Mouse (Mus musculus): ENCODE measurements at regions not wholly inside any gene's neighbourhood (a gene's known extent, or its start where the extent isn't known, plus 50 kb on each side); places are given as distances from the start of the nearest gene placed in this dataset.

- in situ Hi-C loops (cut with MboI, MseI): no loop called here
Measured at GRCm38 (mm10) chr16:5538836-5539510, 283.2 kb upstream of the Eef2kmt start.

GRCm38 (mm10) chr16:5537286-5538204 is 281.8 kb upstream of the Eef2kmt start:
- in situ Hi-C loops (cut with MboI, MseI): no loop called here

DNA sequence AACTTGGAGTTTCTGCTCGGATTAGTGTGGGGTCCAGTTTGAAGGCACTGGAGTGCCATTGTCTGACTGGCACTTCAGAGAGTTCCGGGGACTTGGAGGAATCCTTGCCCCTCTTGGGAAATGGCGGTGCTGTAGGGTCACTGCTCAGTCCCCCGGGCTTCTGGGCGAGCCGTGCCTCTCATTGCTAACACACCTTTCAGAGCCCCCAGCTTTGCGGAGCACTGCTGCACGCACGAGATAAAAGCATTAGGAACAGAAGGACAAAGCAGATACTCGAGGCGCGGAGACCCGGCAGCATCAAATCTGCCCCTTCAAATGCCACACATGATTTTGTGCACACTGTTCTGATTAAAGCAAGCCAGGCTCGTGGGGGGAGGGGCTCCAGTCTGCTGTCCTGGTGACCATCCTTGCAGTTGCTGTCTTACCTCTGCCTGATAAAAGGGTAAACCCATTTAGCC is 280.8 kb upstream of the Eef2kmt start:
- in situ Hi-C loops (cut with MboI, MseI): no loop called here

DNA sequence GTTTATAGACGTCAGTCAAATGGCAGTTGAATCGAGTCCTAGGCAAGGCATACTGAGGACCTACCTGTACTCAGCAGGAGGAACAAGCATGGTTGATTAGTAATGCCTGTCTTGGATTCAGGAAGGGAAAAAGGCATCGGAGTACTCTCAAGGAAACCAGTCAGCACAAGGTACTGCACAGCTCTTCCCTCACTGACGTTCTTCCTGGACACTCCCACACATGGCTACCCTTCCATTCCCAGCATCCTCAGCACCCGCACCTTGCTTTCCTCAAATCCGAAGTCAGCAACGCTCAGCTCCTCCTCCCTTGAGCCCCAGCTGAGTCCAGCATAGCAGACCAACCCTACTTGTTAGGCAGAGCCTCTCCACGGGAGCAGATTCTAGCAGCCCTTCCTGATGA is 279.6 kb upstream of the Eef2kmt start:
- in situ Hi-C loops (cut with MboI, MseI): no loop called here

DNA sequence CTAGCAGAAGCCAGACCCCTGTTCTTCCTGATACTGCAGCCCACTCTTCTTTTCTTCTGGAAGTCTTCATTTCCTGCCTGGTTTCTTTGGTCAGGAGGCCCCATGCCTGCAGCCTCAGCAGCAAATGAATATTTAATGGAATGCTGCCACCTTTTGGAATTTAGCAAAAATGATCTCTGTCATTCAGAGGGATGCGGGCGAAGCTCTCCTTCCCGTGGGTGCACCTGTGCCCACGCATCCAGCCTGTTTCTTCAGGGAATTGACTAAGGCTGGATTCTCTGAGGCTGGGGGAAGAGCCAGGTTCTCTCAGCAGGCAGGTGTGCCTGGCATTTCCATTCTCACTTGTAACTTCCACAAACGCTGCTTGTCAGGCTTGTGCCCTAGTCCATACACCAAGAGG is 279.1 kb upstream of the Eef2kmt start:
- in situ Hi-C loops (cut with MboI, MseI): no loop called here

- in situ Hi-C loops (cut with MboI, MseI): no loop called here
Measured at GRCm38 (mm10) chr16:5534385-5534784, 278.6 kb upstream of the Eef2kmt start.

DNA sequence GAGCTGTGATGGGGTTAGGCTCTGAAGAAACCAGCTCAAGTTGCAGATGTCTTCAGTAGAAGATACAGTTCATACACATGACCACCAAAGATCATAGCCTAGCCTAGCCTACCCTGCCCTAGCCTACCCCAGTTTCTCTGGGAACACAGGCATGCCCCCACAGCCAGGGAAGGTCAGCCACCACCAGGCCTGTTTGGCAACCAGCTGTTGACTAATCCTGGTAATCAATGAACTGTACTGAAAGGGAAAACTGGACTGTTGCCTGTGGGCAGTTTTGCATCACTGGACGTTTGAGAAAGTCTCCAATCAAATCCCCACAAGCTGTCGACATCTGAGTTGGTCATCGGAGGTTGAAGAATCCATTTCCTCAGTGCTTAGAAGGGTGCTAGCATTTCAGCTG is 276.5 kb upstream of the Eef2kmt start:
- in situ Hi-C loops (cut with MboI, MseI): no loop called here

- in situ Hi-C loops (cut with MboI, MseI): no loop called here
Measured at GRCm38 (mm10) chr16:5529823-5530222, 274.0 kb upstream of the Eef2kmt start.

DNA sequence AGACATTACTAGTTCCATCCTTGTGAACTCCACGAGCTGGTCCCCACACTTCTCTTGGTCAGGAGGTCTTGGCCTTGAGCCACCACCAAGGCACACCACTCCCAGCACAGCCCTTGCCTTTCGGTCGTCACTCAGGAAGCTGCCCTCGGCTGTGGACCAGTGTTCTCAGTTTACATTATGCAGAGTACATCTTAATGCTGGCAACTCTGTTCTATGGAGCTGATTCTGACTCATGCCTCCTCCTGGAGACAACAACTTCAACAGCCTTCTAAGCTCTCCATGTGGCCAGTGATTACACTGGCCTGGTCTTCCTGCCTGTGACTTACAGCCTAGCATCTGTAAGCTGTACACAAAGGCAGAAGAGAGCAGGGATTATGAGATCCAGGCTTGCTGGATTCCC is 272.2 kb upstream of the Eef2kmt start:
- in situ Hi-C loops (cut with MboI, MseI): no loop called here

GRCm38 (mm10) chr16:5524375-5524774 is 268.6 kb upstream of the Eef2kmt start:
- in situ Hi-C loops (cut with MboI, MseI): no loop called here

GRCm38 (mm10) chr16:5523402-5524021 is 267.7 kb upstream of the Eef2kmt start:
- in situ Hi-C loops (cut with MboI, MseI): no loop called here

DNA sequence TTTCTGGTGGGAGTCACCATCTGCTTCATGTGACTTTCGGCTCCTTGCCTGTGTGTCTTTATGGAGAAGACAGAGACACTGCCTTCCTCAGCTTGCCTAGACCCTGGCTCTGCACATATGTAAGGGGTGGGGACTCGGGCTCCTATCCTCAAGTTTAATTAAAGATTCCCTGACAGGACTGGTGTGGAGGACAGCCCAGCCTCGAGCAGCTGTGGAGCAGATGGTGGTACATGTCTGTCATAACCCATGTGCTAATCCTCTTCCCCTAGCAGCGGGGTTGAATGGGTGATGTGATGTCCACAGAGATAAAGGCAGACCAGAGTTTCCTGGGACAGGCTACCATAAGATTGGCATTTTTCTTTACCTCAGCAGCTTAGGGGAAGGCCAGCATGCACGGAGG is 262.0 kb upstream of the Eef2kmt start:
- in situ Hi-C loops (cut with MboI, MseI): no loop called here

DNA sequence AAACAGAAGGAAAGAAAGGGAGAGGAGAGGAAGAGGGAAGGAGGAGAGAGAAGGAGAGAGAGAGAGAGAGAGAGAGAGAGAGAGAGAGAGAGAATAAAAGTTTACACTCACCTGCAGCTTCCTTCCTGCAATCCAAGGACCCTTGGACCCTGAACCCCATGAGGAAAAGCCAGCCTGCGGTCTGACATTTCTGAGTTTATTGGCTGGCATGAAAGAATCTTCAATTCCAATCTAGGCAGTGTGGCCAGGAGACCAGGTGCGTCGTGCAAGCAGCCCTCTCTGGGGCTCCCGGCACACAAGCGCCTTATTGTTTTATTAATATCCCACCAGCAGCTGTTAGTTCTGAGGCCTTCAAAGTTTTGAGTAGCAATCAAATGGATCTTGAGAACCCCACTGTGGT is 260.1 kb upstream of the Eef2kmt start:
- in situ Hi-C loops (cut with MboI, MseI): no loop called here

- in situ Hi-C loops (cut with MboI, MseI): no loop called here
Measured at GRCm38 (mm10) chr16:5507261-5507660, 251.5 kb upstream of the Eef2kmt start.

- in situ Hi-C loops (cut with MboI, MseI): no loop called here
Measured at GRCm38 (mm10) chr16:5501961-5502360, 246.2 kb upstream of the Eef2kmt start.

- in situ Hi-C loops (cut with MboI, MseI): no loop called here
Measured at GRCm38 (mm10) chr16:5496051-5496685, 240.4 kb upstream of the Eef2kmt start.

DNA sequence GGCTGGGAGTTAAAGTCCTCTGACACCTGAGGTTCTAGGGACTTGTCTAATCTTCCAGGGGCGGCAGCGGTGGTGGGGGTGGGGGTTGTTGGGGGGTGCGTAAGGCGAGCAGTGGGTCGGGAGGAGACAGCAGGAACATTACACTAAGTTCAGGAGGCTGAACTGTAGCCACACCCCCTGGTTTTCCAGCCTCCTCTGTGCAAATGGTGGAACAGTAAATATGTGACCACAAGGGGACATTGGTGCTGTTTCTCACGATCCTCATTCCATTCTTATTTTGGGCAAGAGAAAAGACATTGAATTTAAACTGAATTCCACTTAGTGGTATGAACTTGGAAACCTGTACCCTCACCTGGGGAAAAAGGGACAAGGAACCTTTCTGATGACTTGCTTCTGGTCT is 237.6 kb upstream of the Eef2kmt start:
- in situ Hi-C loops (cut with MboI, MseI): no loop called here

DNA sequence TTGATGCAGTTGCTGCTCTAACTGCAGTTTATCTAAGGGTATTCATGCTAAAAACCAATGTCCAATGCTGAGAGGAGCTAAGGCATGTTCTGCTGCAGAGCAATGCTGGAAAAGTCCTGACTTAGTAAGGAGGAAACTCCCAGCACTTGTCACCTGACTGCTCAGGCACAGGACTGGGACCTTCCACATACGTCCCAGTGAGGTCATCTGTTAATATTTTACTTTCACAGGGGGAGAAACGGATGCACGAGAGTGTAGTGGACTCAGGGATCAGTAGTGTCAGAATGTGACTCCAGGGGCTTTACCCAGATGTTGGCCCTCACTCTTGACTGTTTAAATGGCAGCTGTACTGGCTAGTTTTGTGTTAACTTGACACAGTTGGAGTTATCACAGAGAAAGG is 231.5 kb upstream of the Eef2kmt start:
- in situ Hi-C loops (cut with MboI, MseI): no loop called here

GRCm38 (mm10) chr16:5483337-5483736 is 227.6 kb upstream of the Eef2kmt start:
- in situ Hi-C loops (cut with MboI, MseI): no loop called here

GRCm38 (mm10) chr16:5480148-5480547 is 224.4 kb upstream of the Eef2kmt start:
- in situ Hi-C loops (cut with MboI, MseI): no loop called here

GRCm38 (mm10) chr16:5478970-5479369 is 223.2 kb upstream of the Eef2kmt start:
- in situ Hi-C loops (cut with MboI, MseI): loop anchor here (5.0 kb wide), 1 partner anchor 172 kb away; no protein-coding TSS in a partner anchor

- in situ Hi-C loops (cut with MboI, MseI): no loop called here
Measured at GRCm38 (mm10) chr16:5471321-5471720, 215.5 kb upstream of the Eef2kmt start.
